Mouse (Mus musculus) lung, embryonic 14.5 days (tissue): ENCODE measurements around the gene Togaram1. TPM values are rescaled to one million over a fixed set of nuclear protein-coding genes. Genes with fewer than 3 reads are reported as not detected.

Experiments
- ATAC-seq: fragments of 200-750 bp; cut with Nextera tagmentation; 2 replicates; pipeline ENCODE4 v1.8.0; 2017; ENCODE audit warnings: mild to moderate bottlenecking, moderate TSS enrichment, moderate library complexity; ENCODE audit not compliant: insufficient read depth
- DNase-seq: peaks from one replicate; pipeline ENCODE4 v3.0.0-alpha.2; 2015
- H3K27ac ChIP-seq: fragments of 300-500 bp; sonication (generic); 2 replicates; pipeline ENCODE4 v1.5.1; 2014; ENCODE audit warnings: low read depth, mild to moderate bottlenecking, moderate library complexity
- H3K27me3 ChIP-seq: fragments of 300-500 bp; sonication (generic); 2 replicates; pipeline ENCODE4 v1.6.1; 2014; ENCODE audit warnings: low read length, control low read depth; ENCODE audit not compliant: insufficient read depth
- H3K36me3 ChIP-seq: fragments of 300-500 bp; sonication (generic); 2 replicates; pipeline ENCODE4 v1.6.1; 2014; ENCODE audit warnings: control low read depth; ENCODE audit not compliant: insufficient read depth
- H3K4me1 ChIP-seq: fragments of 300-500 bp; sonication (generic); 2 replicates; pipeline ENCODE4 v1.6.1; 2014; ENCODE audit warnings: antibody characterized with exemption, control low read depth; ENCODE audit not compliant: insufficient read depth
- H3K4me2 ChIP-seq: fragments of 300-500 bp; sonication (generic); 2 replicates; pipeline ENCODE4 v1.6.1; 2014; ENCODE audit warnings: mild to moderate bottlenecking
- H3K4me3 ChIP-seq: fragments of 300-500 bp; sonication (generic); 2 replicates; pipeline ENCODE4 v1.5.1; 2014; ENCODE audit warnings: low read depth, low read length
- H3K9ac ChIP-seq: fragments of 300-500 bp; sonication (generic); 2 replicates; pipeline ENCODE4 v1.6.1; 2014
- H3K9me3 ChIP-seq: fragments of 300-500 bp; sonication (generic); 2 replicates; pipeline ENCODE4 v1.6.1; 2016; ENCODE audit warnings: low read depth, low read length, control low read depth
- CTCF ChIP-seq: IDR thresholded peaks from 2 replicates; pipeline ENCODE4 v1.5.1; 2016; ENCODE audit warnings: antibody characterized with exemption, low read depth
- WGBS: fragments of 180-500 bp; shearing (Covaris S2); extraction: QIAGEN DNeasy Blood & Tissue Kit; methylation state at CpG from one replicate; pipeline ENCODE4 v1.1.7; 2014; 5-methylcytosine and 5-hydroxymethylcytosine counted together
- polyA plus RNA-seq: library from polyadenylated mRNA; unstranded; fragments of >200 nt; fragmentation: Nextera tagmentation; extraction: Ambion mirVana; gene quantifications from 2 replicates; pipeline ENCODE4 v1.2.1, GENCODE M21; 2014

Togaram1 gene
- polyA plus RNA-seq, 1 experiment from 2014 or later = 30.7 TPM

DNA sequence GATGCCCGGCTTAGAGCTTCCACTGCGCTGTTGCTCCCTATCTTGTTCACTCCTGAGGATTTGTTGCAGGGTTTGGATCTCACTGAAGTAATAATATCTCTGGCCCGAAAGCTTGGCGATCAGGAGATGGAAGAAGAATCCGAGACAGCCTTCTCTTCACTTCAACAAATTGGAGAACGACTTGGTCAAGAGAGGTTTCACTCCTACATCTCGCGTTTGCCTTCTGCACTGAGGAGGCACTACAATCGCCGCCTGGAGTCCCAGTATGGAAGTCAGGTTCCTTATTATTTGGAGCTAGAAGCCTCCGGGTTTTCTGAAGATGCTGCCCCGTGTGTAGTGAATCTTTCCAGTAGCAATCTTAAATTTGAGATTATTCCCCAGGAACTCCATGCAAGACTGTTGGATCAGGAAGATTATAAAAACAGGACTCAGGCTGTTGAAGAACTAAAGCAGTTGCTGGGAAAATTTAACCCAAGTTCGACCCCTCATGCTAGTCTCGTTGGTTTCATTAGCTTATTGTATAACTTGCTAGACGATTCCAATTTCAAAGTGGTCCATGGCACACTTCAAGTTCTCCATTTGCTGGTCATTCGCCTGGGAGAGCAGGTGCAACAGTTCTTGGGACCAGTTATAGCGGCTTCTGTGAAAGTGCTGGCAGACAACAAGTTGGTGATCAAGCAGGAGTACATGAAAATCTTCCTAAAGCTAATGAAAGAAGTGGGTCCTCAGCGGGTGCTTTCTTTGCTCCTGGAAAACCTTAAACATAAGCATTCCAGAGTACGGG is 1.2 kb downstream of the Togaram1 start:
- DNase-seq = peak; percentile 1
- Histone ChIP-seq H3K27me3 (no peaks in the 10 kb centered on the region), H3K4me2 (peak overlapping the region; percentile 86), H3K4me1 (peaks cover 5% of the 10 kb centered on the region; the same call in 1 of the 2 replicates), H3K4me3 (peak overlapping the region; percentile 90), H3K9ac (peak overlapping the region; percentile 90), H3K36me3 (no peaks in the 10 kb centered on the region; the same call in 1 of the 2 replicates), H3K9me3 (no peaks in the 10 kb centered on the region), H3K27ac (peak overlapping the region; percentile 85)
- no peak for ATAC-seq
- 2% methylated on average over 19 of the region's 19 CpGs for WGBS
- TF ChIP-seq CTCF = no peak

DNA sequence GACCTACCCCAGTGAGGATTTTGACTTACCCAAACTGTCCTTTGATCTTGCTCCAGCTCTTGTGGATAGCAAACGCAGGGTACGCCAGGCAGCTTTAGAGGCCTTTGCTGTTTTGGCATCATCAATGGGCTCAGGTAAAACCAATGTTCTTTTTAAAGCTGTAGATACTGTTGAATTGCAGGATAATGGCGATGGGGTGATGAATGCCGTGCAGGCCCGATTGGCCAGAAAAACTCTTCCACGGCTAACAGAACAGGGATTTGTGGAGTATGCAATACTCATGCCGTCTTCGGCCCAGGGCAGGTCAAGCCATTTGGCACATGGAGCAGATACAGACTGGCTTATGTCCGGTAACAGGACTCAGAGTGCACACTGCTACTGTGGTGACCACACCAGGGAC is 1.9 kb downstream of the Togaram1 start:
- H3K9me3 ChIP-seq = no peaks in the 10 kb centered on the region
- DNase-seq = peak; percentile 8
- no peak overlapping the region for H3K27ac ChIP-seq
- under 1% methylated on average over 9 of the region's 9 CpGs for WGBS
- peak overlapping the region; percentile 90 for H3K9ac ChIP-seq
- peaks cover 4% of the 10 kb centered on the region; the same call in 1 of the 2 replicates for H3K36me3 ChIP-seq
- peaks cover 9% of the 10 kb centered on the region; the same call in 1 of the 2 replicates for H3K4me1 ChIP-seq
- TF ChIP-seq CTCF = no peak
- no peak for ATAC-seq
- no peaks in the 10 kb centered on the region for H3K27me3 ChIP-seq
- H3K4me2 ChIP-seq = peak overlapping the region; percentile 86
- peak overlapping the region; percentile 90 for H3K4me3 ChIP-seq

GRCm38 (mm10) chr12:64968067-64968466 is 2.5 kb downstream of the Togaram1 start:
- Histone ChIP-seq H3K9ac (peak overlapping the region; percentile 90), H3K9me3 (no peaks in the 10 kb centered on the region), H3K36me3 (peaks cover 4% of the 10 kb centered on the region; the same call in 1 of the 2 replicates), H3K4me2 (peak overlapping the region; percentile 86), H3K4me3 (peak overlapping the region; percentile 90), H3K4me1 (peaks cover 9% of the 10 kb centered on the region; the same call in 1 of the 2 replicates), H3K27me3 (no peaks in the 10 kb centered on the region), H3K27ac (no peak overlapping the region)
- 4% methylated on average over 2 of the region's 2 CpGs for WGBS
- no peak for TF ChIP-seq CTCF
- ATAC-seq = no peak
- DNase-seq = peak; percentile 12

- no peak for DNase-seq
- no peak overlapping the region for H3K4me3 ChIP-seq
- ATAC-seq = no peak
- no peaks in the 10 kb centered on the region for H3K27me3 ChIP-seq
- H3K4me2 ChIP-seq = no peak overlapping the region; the same call in 1 of the 2 replicates
- H3K9me3 ChIP-seq = no peaks in the 10 kb centered on the region
- H3K36me3 ChIP-seq = peaks cover 4% of the 10 kb centered on the region; the same call in 1 of the 2 replicates
- no peak for TF ChIP-seq CTCF
- H3K27ac ChIP-seq = no peak overlapping the region
- no peak overlapping the region for H3K9ac ChIP-seq
- H3K4me1 ChIP-seq = peaks cover 11% of the 10 kb centered on the region; the same call in 1 of the 2 replicates
Measured at GRCm38 (mm10) chr12:64971399-64971798, 5.8 kb downstream of the Togaram1 start.

DNA sequence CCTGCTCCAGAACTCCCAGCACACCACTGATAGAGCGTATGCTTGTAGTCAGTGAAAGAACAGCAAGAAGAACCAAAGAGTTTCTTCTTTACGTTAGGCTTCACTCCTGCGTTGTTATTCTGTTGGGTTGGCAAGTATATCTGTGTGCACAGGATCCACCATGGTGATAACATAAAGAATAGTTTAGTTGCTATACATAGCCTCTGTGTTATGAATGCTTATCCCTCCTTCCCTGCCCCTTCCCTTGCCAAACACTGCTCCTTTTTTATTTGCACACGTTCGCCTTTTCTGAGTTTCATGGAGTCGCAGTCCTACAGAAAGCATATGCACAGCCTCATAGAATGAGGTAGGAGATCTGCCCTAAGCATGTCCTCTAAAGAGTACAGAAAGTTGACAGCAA is 6.5 kb downstream of the Togaram1 start:
- WGBS = 67% methylated on average over 6 of the region's 6 CpGs
- Histone ChIP-seq H3K4me3 (no peak overlapping the region), H3K4me2 (0 out of 2 replicates have a peak overlapping the region, but pooled peaks have one; percentile 7), H3K9ac (no peak overlapping the region), H3K36me3 (peaks cover 6% of the 10 kb centered on the region), H3K4me1 (peaks cover 11% of the 10 kb centered on the region; the same call in 1 of the 2 replicates), H3K27me3 (no peaks in the 10 kb centered on the region), H3K27ac (no peak overlapping the region), H3K9me3 (no peaks in the 10 kb centered on the region)
- DNase-seq (no peak), ATAC-seq (no peak)
- TF ChIP-seq CTCF = no peak

DNA sequence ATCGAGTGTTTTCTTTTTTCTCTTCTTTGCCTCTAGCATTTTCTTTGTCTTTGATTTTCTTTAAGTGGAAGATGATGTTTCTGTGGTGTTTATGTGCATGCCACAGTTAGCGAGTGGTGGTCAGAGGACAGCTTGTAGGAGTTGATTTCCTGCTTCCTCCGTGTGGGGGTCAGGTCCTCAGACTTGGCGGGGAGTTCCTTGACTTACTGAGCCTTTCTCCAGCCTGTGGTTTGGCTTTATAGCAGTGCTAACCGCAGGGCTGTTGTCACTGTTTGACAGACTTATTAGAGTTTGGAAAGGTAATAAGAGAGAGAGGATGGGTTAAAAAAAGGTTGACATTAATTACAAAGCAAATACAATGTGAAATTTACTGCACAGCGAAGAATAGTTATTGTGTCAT is 10.0 kb downstream of the Togaram1 start:
- no peaks in the 10 kb centered on the region for H3K27me3 ChIP-seq
- ATAC-seq (no peak), DNase-seq (peak; percentile 4)
- no peak for TF ChIP-seq CTCF
- H3K4me2 ChIP-seq = no peak overlapping the region
- 0 out of 2 replicates have a peak, but pooled peaks cover 6% of the 10 kb centered on the region for H3K4me1 ChIP-seq
- no peak overlapping the region for H3K9ac ChIP-seq
- 52% methylated on average over 6 of the region's 6 CpGs for WGBS
- no peak overlapping the region for H3K4me3 ChIP-seq
- H3K9me3 ChIP-seq = no peaks in the 10 kb centered on the region
- H3K36me3 ChIP-seq = peaks cover 36% of the 10 kb centered on the region
- no peak overlapping the region for H3K27ac ChIP-seq

DNA sequence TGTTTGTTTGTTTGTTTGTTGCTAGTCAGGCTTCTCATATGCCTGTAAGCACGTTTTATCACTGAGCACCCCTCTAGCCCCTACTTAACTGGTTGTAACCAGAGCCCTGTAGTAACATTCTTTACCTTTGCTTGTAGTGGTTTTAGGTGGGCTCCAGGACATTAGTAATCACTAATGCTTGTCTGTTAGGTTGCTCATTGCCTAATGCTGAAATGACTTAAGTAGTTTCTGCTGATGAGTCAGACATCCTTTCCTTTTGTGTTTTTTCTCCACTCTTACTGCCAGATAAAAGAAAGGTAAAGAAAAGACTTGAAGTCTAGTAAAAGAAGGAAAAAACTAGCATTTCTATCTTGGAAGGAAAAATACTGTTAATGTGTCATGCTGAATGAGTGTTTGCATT is 10.6 kb downstream of the Togaram1 start:
- Histone ChIP-seq H3K27ac (no peak overlapping the region), H3K4me1 (0 out of 2 replicates have a peak, but pooled peaks cover 6% of the 10 kb centered on the region), H3K9me3 (no peaks in the 10 kb centered on the region), H3K27me3 (no peaks in the 10 kb centered on the region), H3K36me3 (peaks cover 37% of the 10 kb centered on the region), H3K4me2 (no peak overlapping the region), H3K9ac (no peak overlapping the region), H3K4me3 (no peak overlapping the region)
- WGBS = 43% methylated on average over 1 of the region's 1 CpGs
- DNase-seq = no peak
- no peak for ATAC-seq
- no peak for TF ChIP-seq CTCF
